Mouse (Mus musculus): ENCODE results near the gene Mt2. TPM values are rescaled to one million over a fixed set of nuclear protein-coding genes. Genes with fewer than 3 reads are reported as not detected.
"Not testable (repeated sequence)": the region's sequence is repeated elsewhere in the genome, so short reads cannot be mapped to it uniquely, and the experiment has no call there.

Gene Mt2
- polyA plus RNA-seq, 1 experiment from 2014 or later = 15.2 TPM

DNA sequence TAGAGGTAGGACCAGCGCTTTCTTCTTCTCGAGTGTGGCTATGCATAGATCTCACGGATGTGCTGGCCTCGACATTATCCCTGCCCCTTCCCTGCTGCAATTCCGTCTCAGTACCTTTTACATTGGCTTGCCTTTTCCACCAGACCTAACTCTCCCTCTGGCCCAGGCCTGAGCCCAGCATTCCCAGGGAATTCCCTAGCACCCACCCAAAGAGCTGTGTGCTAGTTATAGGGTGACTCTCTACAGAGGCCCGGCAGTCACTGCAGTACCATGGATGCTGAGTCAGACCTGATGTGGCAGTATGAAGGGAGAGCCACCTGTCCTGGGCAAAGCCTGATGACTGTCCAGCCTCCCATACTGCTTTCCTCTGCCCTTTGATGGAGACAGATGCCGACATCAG, 19.0 kb upstream of the Mt2 start:
- Histone ChIP-seq H3K4me1 (ENCODE audit: insufficient read depth) (0 out of 2 replicates have a peak, but pooled peaks cover 3% of the 10 kb centered on the region), H3K36me3 (ENCODE audit: insufficient read depth) (no peaks in the 10 kb centered on the region), H3K9me3 (ENCODE audit: low read depth, low read length) (no peaks in the 10 kb centered on the region), H3K4me3 (ENCODE audit: low read depth, low read length) (no peak overlapping the region), H3K4me2 (no peak overlapping the region; the same call in 1 of the 2 replicates), H3K27ac (ENCODE audit: low read depth) (no peak overlapping the region), H3K9ac (no peak overlapping the region), H3K27me3 (ENCODE audit: insufficient read depth, low read length) (peaks cover 8% of the 10 kb centered on the region; the same call in 1 of the 2 replicates)
- ATAC-seq (ENCODE audit: insufficient read depth) (no peak), DNase-seq (no peak)
- no peak for TF ChIP-seq CTCF (IDR thresholded peaks at IDR 0.05; ENCODE audit: low read depth)
- 32% methylated on average over 7 of the region's 7 CpGs for WGBS

DNA sequence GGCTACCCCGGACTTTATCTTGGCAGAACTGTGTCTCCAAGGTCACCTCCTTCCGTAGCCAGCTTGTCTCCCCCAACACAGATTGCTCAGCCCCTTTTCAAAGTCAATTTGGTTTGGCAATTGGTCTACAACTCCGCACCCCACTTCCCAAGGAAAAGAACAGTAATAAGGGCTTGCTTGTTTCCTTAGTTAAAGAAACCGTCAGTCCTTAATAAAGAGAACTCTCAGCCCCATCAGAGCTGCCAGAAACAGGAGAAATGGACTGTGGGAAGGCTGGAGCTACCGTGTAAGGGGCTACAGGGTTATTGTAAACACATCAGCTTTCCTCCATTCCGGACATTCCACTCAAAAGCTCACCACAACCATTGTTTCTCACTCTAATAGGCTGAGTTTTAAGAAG, 17.9 kb upstream of the Mt2 start:
- WGBS = 24% methylated on average over 6 of the region's 6 CpGs
- H3K4me3 ChIP-seq (ENCODE audit: low read depth, low read length) = no peak overlapping the region
- ATAC-seq (ENCODE audit: insufficient read depth) (no peak), DNase-seq (peak; percentile 21)
- H3K27ac ChIP-seq (ENCODE audit: low read depth) = no peak overlapping the region
- 0 out of 2 replicates have a peak, but pooled peaks cover 3% of the 10 kb centered on the region for H3K4me1 ChIP-seq (ENCODE audit: insufficient read depth)
- no peaks in the 10 kb centered on the region for H3K36me3 ChIP-seq (ENCODE audit: insufficient read depth)
- H3K9me3 ChIP-seq (ENCODE audit: low read depth, low read length) = no peaks in the 10 kb centered on the region
- TF ChIP-seq CTCF (IDR thresholded peaks at IDR 0.05; ENCODE audit: low read depth) = no peak
- peaks cover 8% of the 10 kb centered on the region; the same call in 1 of the 2 replicates for H3K27me3 ChIP-seq (ENCODE audit: insufficient read depth, low read length)
- no peak overlapping the region for H3K4me2 ChIP-seq
- no peak overlapping the region for H3K9ac ChIP-seq

DNA sequence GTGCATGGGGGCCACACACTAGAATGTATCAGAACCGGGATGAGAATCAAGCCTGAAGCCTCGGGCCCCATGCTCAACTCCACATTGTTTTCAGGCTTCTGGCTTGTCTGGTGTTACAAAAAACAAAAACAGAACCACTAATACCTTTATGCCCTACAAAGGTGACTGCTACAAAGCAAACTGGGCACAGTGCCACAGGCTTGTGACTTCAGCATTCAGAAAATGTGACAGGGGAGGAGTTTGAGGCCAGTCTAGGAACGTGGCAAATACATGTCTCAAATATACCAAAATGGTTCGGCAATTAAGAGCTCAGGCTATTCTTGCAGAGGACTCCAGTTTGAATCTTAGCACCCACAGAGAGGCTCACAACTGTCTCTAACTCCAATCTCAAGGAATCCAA, 16.4 kb upstream of the Mt2 start:
- H3K36me3 ChIP-seq (ENCODE audit: insufficient read depth) = no peaks in the 10 kb centered on the region
- H3K27me3 ChIP-seq (ENCODE audit: insufficient read depth, low read length) = peaks cover 8% of the 10 kb centered on the region; the same call in 1 of the 2 replicates
- 69% methylated on average over 4 of the region's 4 CpGs for WGBS
- no peak overlapping the region for H3K4me2 ChIP-seq
- H3K9ac ChIP-seq = no peak overlapping the region
- DNase-seq (peak; percentile 29), ATAC-seq (ENCODE audit: insufficient read depth) (no peak)
- no peak for TF ChIP-seq CTCF (IDR thresholded peaks at IDR 0.05; ENCODE audit: low read depth)
- no peak overlapping the region for H3K27ac ChIP-seq (ENCODE audit: low read depth)
- H3K4me3 ChIP-seq (ENCODE audit: low read depth, low read length) = no peak overlapping the region
- H3K4me1 ChIP-seq (ENCODE audit: insufficient read depth) = 0 out of 2 replicates have a peak, but pooled peaks cover 3% of the 10 kb centered on the region
- no peaks in the 10 kb centered on the region for H3K9me3 ChIP-seq (ENCODE audit: low read depth, low read length)

DNA sequence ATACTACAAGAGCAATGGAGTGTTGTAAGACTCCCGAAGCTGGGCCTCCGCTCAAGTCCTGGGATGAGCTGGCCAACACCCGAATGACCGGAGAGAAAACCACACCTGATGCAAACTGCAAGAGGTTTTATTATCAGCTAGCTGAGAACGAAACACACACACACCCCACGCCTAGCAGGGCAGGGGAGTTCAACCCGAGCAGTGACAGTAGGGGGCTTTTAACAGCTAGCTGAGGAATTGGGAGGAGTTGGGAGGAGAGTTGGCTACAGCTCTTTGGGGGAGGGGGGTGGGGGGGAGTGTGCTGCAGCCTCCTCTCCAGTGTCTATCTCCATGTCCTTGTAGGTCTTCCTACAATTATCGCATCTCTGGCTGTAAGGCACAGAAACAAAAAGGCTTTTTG, 6.7 kb upstream of the Mt2 start:
- not testable (repeated sequence) for H3K9me3 ChIP-seq (ENCODE audit: low read depth, low read length); H3K27ac ChIP-seq (ENCODE audit: low read depth); H3K27me3 ChIP-seq (ENCODE audit: insufficient read depth, low read length); H3K36me3 ChIP-seq (ENCODE audit: insufficient read depth); H3K4me3 ChIP-seq (ENCODE audit: low read depth, low read length); H3K9ac ChIP-seq; ATAC-seq (ENCODE audit: insufficient read depth); DNase-seq; H3K4me1 ChIP-seq (ENCODE audit: insufficient read depth); H3K4me2 ChIP-seq
- WGBS = 57% methylated on average over 8 of the region's 8 CpGs

DNA sequence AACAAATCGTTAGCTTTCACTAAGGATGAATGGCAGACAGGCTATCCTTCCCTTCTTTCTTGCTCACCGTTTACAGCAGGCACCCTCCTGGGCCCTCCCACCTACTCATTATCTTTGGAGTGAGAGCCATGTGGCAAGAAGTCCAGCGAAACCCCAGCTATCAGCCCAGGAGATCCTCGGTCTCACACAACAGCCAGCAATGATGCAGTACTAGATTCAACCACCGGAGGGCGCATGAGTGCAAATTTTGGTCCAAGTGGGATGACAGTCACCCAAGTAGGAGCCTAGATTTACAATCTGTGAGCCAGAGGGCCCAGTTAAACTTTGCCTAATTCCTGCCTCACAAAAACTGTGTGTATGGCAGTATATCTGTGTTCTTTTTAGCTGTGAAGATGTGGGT, 5.2 kb upstream of the Mt2 start:
- 0 out of 2 replicates have a peak, but pooled peaks cover 7% of the 10 kb centered on the region for H3K4me1 ChIP-seq (ENCODE audit: insufficient read depth)
- WGBS = 7% methylated on average over 6 of the region's 6 CpGs
- H3K9ac ChIP-seq = no peak overlapping the region
- H3K4me2 ChIP-seq = 0 out of 2 replicates have a peak overlapping the region, but pooled peaks have one; percentile 15
- H3K36me3 ChIP-seq (ENCODE audit: insufficient read depth) = no peaks in the 10 kb centered on the region
- H3K4me3 ChIP-seq (ENCODE audit: low read depth, low read length) = no peak overlapping the region
- H3K27me3 ChIP-seq (ENCODE audit: insufficient read depth, low read length) = peaks cover 19% of the 10 kb centered on the region
- DNase-seq (peak; percentile 96), ATAC-seq (ENCODE audit: insufficient read depth) (peak; percentile 76; the same call in 1 of the 2 replicates)
- peak; percentile 96 for TF ChIP-seq CTCF (IDR thresholded peaks at IDR 0.05; ENCODE audit: low read depth)
- H3K27ac ChIP-seq (ENCODE audit: low read depth) = no peak overlapping the region
- H3K9me3 ChIP-seq (ENCODE audit: low read depth, low read length) = no peaks in the 10 kb centered on the region

DNA sequence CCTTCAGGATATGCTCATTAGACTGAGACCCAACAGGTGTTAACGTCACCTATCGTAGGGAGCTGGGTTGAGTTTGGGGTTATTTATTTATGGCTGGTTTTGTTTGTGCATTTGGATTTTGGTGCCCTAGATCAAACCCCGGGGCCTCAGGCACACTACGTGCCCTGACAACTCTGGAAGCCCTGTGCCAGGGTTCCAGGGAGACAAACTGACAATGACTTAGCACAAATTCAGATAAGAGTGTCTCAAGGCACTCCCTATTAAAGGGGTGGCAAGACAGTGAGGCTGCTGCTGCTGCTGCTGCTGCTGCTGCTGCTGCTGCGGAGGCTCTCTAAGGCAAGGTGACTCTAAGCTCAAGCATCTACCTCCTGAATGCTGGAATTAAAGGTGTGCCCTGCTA, 2.9 kb upstream of the Mt2 start:
- ATAC-seq (ENCODE audit: insufficient read depth) (no peak), DNase-seq (no peak)
- TF ChIP-seq CTCF (IDR thresholded peaks at IDR 0.05; ENCODE audit: low read depth) = no peak
- peaks cover 42% of the 10 kb centered on the region for H3K27me3 ChIP-seq (ENCODE audit: insufficient read depth, low read length)
- 79% methylated on average over 5 of the region's 5 CpGs for WGBS
- no peak overlapping the region for H3K4me2 ChIP-seq
- no peaks in the 10 kb centered on the region for H3K9me3 ChIP-seq (ENCODE audit: low read depth, low read length)
- no peak overlapping the region for H3K9ac ChIP-seq
- H3K36me3 ChIP-seq (ENCODE audit: insufficient read depth) = no peaks in the 10 kb centered on the region
- no peak overlapping the region for H3K4me3 ChIP-seq (ENCODE audit: low read depth, low read length)
- 0 out of 2 replicates have a peak, but pooled peaks cover 7% of the 10 kb centered on the region for H3K4me1 ChIP-seq (ENCODE audit: insufficient read depth)
- no peak overlapping the region for H3K27ac ChIP-seq (ENCODE audit: low read depth)

DNA sequence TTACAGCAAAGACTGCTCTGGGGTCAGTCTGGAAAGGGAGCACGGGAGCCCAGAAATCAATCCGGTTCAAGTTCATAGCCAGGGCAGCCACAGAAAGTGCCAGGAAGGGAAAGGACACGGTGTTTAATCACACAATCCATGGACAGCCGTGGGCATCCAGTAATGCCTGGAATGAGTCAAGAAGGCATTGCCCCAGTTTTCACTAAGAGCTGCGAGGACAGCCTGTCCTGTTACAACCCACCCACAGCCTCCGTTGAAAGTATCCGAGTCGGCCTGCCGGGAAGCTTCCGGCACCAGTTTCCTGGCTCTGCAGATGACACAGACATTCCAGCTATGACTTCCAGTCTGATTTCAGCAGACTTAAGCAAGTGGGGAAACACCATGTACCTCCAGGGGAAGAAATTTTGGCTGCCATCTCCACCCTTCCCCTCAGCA, 1.1 kb upstream of the Mt2 start:
- H3K4me3 ChIP-seq (ENCODE audit: low read depth, low read length) = peak overlapping the region; percentile 43
- peak overlapping the region; percentile 75 for H3K4me2 ChIP-seq
- H3K9me3 ChIP-seq (ENCODE audit: low read depth, low read length) = no peaks in the 10 kb centered on the region
- 30% methylated on average over 10 of the region's 10 CpGs for WGBS
- H3K27me3 ChIP-seq (ENCODE audit: insufficient read depth, low read length) = peaks cover 59% of the 10 kb centered on the region
- no peak for TF ChIP-seq CTCF (IDR thresholded peaks at IDR 0.05; ENCODE audit: low read depth)
- DNase-seq (peak; percentile 46), ATAC-seq (ENCODE audit: insufficient read depth) (no peak)
- H3K9ac ChIP-seq = no peak overlapping the region
- no peaks in the 10 kb centered on the region for H3K36me3 ChIP-seq (ENCODE audit: insufficient read depth)
- no peak overlapping the region for H3K27ac ChIP-seq (ENCODE audit: low read depth)
- 0 out of 2 replicates have a peak, but pooled peaks cover 7% of the 10 kb centered on the region for H3K4me1 ChIP-seq (ENCODE audit: insufficient read depth)
